Mouse (Mus musculus): ENCODE results near the gene Cdh10.

GRCm38 (mm10) chr15:18823420-18823819 is 4.7 kb downstream of the Cdh10 start:
- TF ChIP-seq CTCF (conservative IDR thresholded peaks at IDR 0.05; ENCODE audit: insufficient read depth, insufficient read length, low read depth, low read length) (no peak), POLR2A (IDR thresholded peaks at IDR 0.05; ENCODE audit: low read depth, low read length) (no peak)

All from kidney, adult 2 months (tissue).